Mouse (Mus musculus) liver (tissue): ENCODE measurements around the gene Fktn.
"Not testable (repeated sequence)": the region's sequence is repeated elsewhere in the genome, so short reads cannot be mapped to it uniquely, and the experiment has no call there.

Source experiments
- DNase-seq: peaks from one replicate; pipeline ENCODE4 v3.0.0-alpha.2; 2020; ENCODE audit warnings: mixed read lengths

Fktn gene

GRCm38 (mm10) chr4:53773911-53774310 is 60.1 kb downstream of the Fktn start:
- DNase-seq = no peak

- DNase-seq = no peak
Measured at GRCm38 (mm10) chr4:53781396-53781795, 67.6 kb downstream of the Fktn start.

- DNase-seq = no peak
Measured at GRCm38 (mm10) chr4:53782216-53783070, 68.6 kb downstream of the Fktn start.

GRCm38 (mm10) chr4:53785746-53786398 is 72.1 kb downstream of the Fktn start:
- no peak for DNase-seq

- DNase-seq = no peak
Measured at GRCm38 (mm10) chr4:53786851-53787250, 73.1 kb downstream of the Fktn start.

GRCm38 (mm10) chr4:53789346-53789745 is 75.5 kb downstream of the Fktn start:
- DNase-seq = no peak

- no peak for DNase-seq
Measured at GRCm38 (mm10) chr4:53794257-53794966, 80.6 kb downstream of the Fktn start.

- no peak for DNase-seq
Measured at GRCm38 (mm10) chr4:53795086-53795485, 81.3 kb downstream of the Fktn start.

- DNase-seq = no peak
Measured at GRCm38 (mm10) chr4:53795706-53796105, 81.9 kb downstream of the Fktn start.

GRCm38 (mm10) chr4:53796865-53797772 is 83.3 kb downstream of the Fktn start:
- DNase-seq = no peak

- DNase-seq = no peak
Measured at GRCm38 (mm10) chr4:53798896-53799676, 85.3 kb downstream of the Fktn start.

GRCm38 (mm10) chr4:53799753-53800152 is 86.0 kb downstream of the Fktn start:
- no peak for DNase-seq

GRCm38 (mm10) chr4:53803674-53804073 is 89.9 kb downstream of the Fktn start:
- not testable (repeated sequence) for DNase-seq

- not testable (repeated sequence) for DNase-seq
Measured at GRCm38 (mm10) chr4:53806428-53806827, 92.6 kb downstream of the Fktn start.

GRCm38 (mm10) chr4:53818320-53818719 is 104.5 kb downstream of the Fktn start:
- DNase-seq = no peak

- no peak for DNase-seq
Measured at GRCm38 (mm10) chr4:53823697-53824096, 109.9 kb downstream of the Fktn start.

GRCm38 (mm10) chr4:53824831-53825230 is 111.0 kb downstream of the Fktn start:
- DNase-seq = no peak

- DNase-seq = peak; percentile 88
Measured at GRCm38 (mm10) chr4:53825821-53826605, 112.2 kb downstream of the Fktn start, which contains the start of gene Tmem38b. Tmem38b (plus strand) TSS chr4:53826045.

GRCm38 (mm10) chr4:53826641-53827248 is 112.9 kb downstream of the Fktn start:
- DNase-seq = no peak
